9 mouse cellular contexts compared by ENCODE assay signal in the genomic region with DNA sequence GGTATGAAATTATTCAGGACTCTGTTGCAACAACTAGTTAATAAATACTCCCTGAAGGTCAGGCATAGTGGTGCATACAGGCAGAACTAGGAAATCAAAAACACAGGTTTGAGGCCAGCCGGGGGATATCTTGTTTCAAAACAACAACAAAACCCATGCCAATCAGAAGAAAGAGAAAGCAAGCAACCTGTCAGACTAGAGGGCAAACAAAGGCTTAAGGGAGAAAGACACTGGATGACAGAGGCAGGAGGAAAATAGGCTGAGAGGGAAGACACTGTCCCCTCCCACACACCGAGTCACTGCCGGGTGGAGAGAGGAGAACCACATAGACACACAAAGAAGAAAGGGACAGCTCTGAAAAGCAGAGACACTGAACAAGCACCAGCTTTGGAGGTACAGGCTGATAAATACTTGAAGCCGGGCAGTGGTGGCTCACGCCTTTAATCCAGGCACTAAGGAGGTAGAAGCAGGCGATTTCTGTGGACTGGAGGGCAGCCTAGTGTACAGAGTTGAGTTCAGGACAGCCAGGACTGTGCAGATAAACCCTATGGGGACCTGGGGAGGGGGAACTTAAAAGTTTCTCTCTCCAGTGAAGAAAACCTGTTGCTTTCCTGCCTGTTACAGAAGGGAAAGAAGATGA. TPM values are rescaled to one million over a fixed set of nuclear protein-coding genes. Genes with fewer than 3 reads are reported as not detected.
DNase-seq lines count a peak whose midpoint lies in the region; ATAC-seq and TF ChIP-seq lines count a peak whose summit lies in the region.
"Had no signal": no experiment of that assay in that cellular context is flagged by ENCODE, and none has a peak within 500 bp of the region (broad histone marks: within the 10 kb centered on the region; RNA-seq: fewer than 3 reads in every experiment).

No protein-coding gene starts in this region.

- no peak for TF ChIP-seq CTCF in lung, embryonic 14.5 days (IDR thresholded peaks at IDR 0.05; ENCODE audit: low read depth)
- TF ChIP-seq CTCF in kidney, postnatal 0 days (IDR thresholded peaks at IDR 0.05; ENCODE audit: low read depth) = no peak

- intact Hi-C loops in left cerebral cortex, postnatal 10 days (cut with DNase I) = no loop called here

- 79% methylated on average over 6 of the region's 6 CpGs for WGBS in lung, embryonic 14.5 days
- 82% methylated on average over 6 of the region's 6 CpGs for WGBS in forebrain, embryonic 13.5 days
- WGBS in kidney, postnatal 0 days = 69% methylated on average over 6 of the region's 6 CpGs
- 85% methylated on average over 6 of the region's 6 CpGs for WGBS in neural tube, embryonic 14.5 days

- peaks cover 49% of the 10 kb centered on the region for H3K36me3 ChIP-seq in lung, embryonic 14.5 days (ENCODE audit: insufficient read depth)
- H3K36me3 ChIP-seq in forebrain, embryonic 13.5 days (ENCODE audit: poor library complexity, severe bottlenecking) = peaks cover 40% of the 10 kb centered on the region
- H3K36me3 ChIP-seq in kidney, postnatal 0 days (ENCODE audit: insufficient read depth, low read length) = peaks cover 38% of the 10 kb centered on the region
- H3K36me3 ChIP-seq in neural tube, embryonic 14.5 days (ENCODE audit: control insufficient read depth, insufficient read depth, low read length) = peaks cover 31% of the 10 kb centered on the region

- no peaks in the 10 kb centered on the region for H3K9me3 ChIP-seq in lung, embryonic 14.5 days (ENCODE audit: low read depth, low read length)
- H3K9me3 ChIP-seq in forebrain, embryonic 13.5 days (replicated peaks) = no peaks in the 10 kb centered on the region
- H3K9me3 ChIP-seq in kidney, postnatal 0 days (replicated peaks; ENCODE audit: low read length) = no peaks in the 10 kb centered on the region
- H3K9me3 ChIP-seq in neural tube, embryonic 14.5 days (ENCODE audit: control insufficient read depth, low read length) = no peaks in the 10 kb centered on the region

- peak overlapping the region; percentile 69 for H3K4me3 ChIP-seq in lung, embryonic 14.5 days (ENCODE audit: low read depth, low read length)
- H3K4me3 ChIP-seq in forebrain, embryonic 13.5 days = peak overlapping the region; percentile 69
- peak overlapping the region; percentile 63 for H3K4me3 ChIP-seq in kidney, postnatal 0 days (replicated peaks; ENCODE audit: low read depth, low read length)
- H3K4me3 ChIP-seq in neural tube, embryonic 14.5 days (ENCODE audit: low read depth, low read length) = peak overlapping the region; percentile 62; the same call in 1 of the 2 replicates

- peaks cover 10% of the 10 kb centered on the region; the same call in 1 of the 2 replicates for H3K4me1 ChIP-seq in lung, embryonic 14.5 days (ENCODE audit: insufficient read depth)
- peaks cover 52% of the 10 kb centered on the region for H3K4me1 ChIP-seq in forebrain, embryonic 13.5 days
- H3K4me1 ChIP-seq in kidney, postnatal 0 days (replicated peaks; ENCODE audit: insufficient read depth, low read length) = peaks cover 13% of the 10 kb centered on the region
- H3K4me1 ChIP-seq in neural tube, embryonic 14.5 days (ENCODE audit: control insufficient read depth, insufficient read depth, low read length) = peaks cover 39% of the 10 kb centered on the region

- H3K27me3 ChIP-seq in lung, embryonic 14.5 days (ENCODE audit: insufficient read depth, low read length) = no peaks in the 10 kb centered on the region
- no peaks in the 10 kb centered on the region for H3K27me3 ChIP-seq in forebrain, embryonic 13.5 days
- no peaks in the 10 kb centered on the region for H3K27me3 ChIP-seq in kidney, postnatal 0 days (ENCODE audit: insufficient read depth, low read length)
- no peaks in the 10 kb centered on the region; the same call in 1 of the 2 replicates for H3K27me3 ChIP-seq in neural tube, embryonic 14.5 days (ENCODE audit: control insufficient read depth, insufficient read depth, low read length)

- peak overlapping the region; percentile 68 for H3K9ac ChIP-seq in lung, embryonic 14.5 days
- no peak overlapping the region for H3K9ac ChIP-seq in forebrain, embryonic 13.5 days
- H3K9ac ChIP-seq in kidney, postnatal 0 days (ENCODE audit: low read depth, low read length) = peak overlapping the region; percentile 72
- H3K9ac ChIP-seq in neural tube, embryonic 14.5 days (replicated peaks; ENCODE audit: low read depth, low read length) = no peak overlapping the region; the same call in 1 of the 2 replicates

- peak overlapping the region; percentile 92 for H3K4me2 ChIP-seq in lung, embryonic 14.5 days
- H3K4me2 ChIP-seq in forebrain, embryonic 13.5 days = peak overlapping the region; percentile 96
- H3K4me2 ChIP-seq in kidney, postnatal 0 days (ENCODE audit: low read length) = peak overlapping the region; percentile 63
- H3K4me2 ChIP-seq in neural tube, embryonic 14.5 days (ENCODE audit: low read depth, low read length) = peak overlapping the region; percentile 92

- ATAC-seq in lung, embryonic 14.5 days (ENCODE audit: insufficient read depth) = no peak
- ATAC-seq in forebrain, embryonic 13.5 days = no peak
- no peak for ATAC-seq in kidney, postnatal 0 days (replicated peaks; ENCODE audit: low FRiP score, low read depth)
- ATAC-seq in neural tube, embryonic 14.5 days (ENCODE audit: low read depth) = no peak

- DNase-seq in lung, embryonic 14.5 days = no peak
- DNase-seq in lung, adult 18-20 months = no peak
- no peak for DNase-seq in kidney, postnatal 0 days (ENCODE audit: low spot score)
- DNase-seq in T-cell, adult 2 months (ENCODE audit: low spot score) = no peak
- no peak for DNase-seq in left cerebral cortex, postnatal 10 days (ENCODE audit: extremely low spot score in 1 of 2, low spot score in 2 of 2)
- no peak for DNase-seq in layer of hippocampus, adult 9-11 months
- DNase-seq: adrenal gland, postnatal 14 days had no signal

- H3K27ac ChIP-seq in lung, embryonic 14.5 days (ENCODE audit: low read depth) = no peak overlapping the region
- H3K27ac ChIP-seq in forebrain, embryonic 13.5 days = no peak overlapping the region
- peak overlapping the region; percentile 83 for H3K27ac ChIP-seq in kidney, postnatal 0 days
- no peak overlapping the region for H3K27ac ChIP-seq in neural tube, embryonic 14.5 days (ENCODE audit: low read depth, low read length)

RNA-seq across cellular contexts. Expression of gene Rpl18, which starts 1.3 kb away (rescaled TPM):
- 1,245 and 1,303 TPM in 2 replicates for polyA plus RNA-seq in lung, embryonic 14.5 days (2014; fragmentation: Nextera tagmentation; extraction: Ambion mirVana)
- polyA plus RNA-seq in forebrain, embryonic 13.5 days (2015; fragmentation: Nextera tagmentation; extraction: Ambion mirVana) = 808 and 823 TPM in 2 replicates
- polyA plus RNA-seq in kidney, postnatal 0 days (2015; fragmentation: Nextera tagmentation; extraction: Ambion mirVana) = 1,049 and 1,142 TPM in 2 replicates
- polyA plus RNA-seq in neural tube, embryonic 14.5 days (2014; fragmentation: Nextera tagmentation; extraction: Ambion mirVana) = 603 and 609 TPM in 2 replicates
- 100 to 1,000 TPM; 437 to 456 TPM for total RNA-seq in left cerebral cortex, postnatal 10 days (2021)

RNA-seq across cellular contexts. Expression of gene Sphk2, which starts 3.8 kb away (rescaled TPM):
- 21.9 and 23.8 TPM in 2 replicates for polyA plus RNA-seq in lung, embryonic 14.5 days (2014; fragmentation: Nextera tagmentation; extraction: Ambion mirVana)
- 25.3 and 29.7 TPM in 2 replicates for polyA plus RNA-seq in forebrain, embryonic 13.5 days (2015; fragmentation: Nextera tagmentation; extraction: Ambion mirVana)
- polyA plus RNA-seq in kidney, postnatal 0 days (2015; fragmentation: Nextera tagmentation; extraction: Ambion mirVana) = 20.8 and 22.3 TPM in 2 replicates
- 15.6 and 19.1 TPM in 2 replicates for polyA plus RNA-seq in neural tube, embryonic 14.5 days (2014; fragmentation: Nextera tagmentation; extraction: Ambion mirVana)
- 10 to 100 TPM; 23.0 to 24.6 TPM for total RNA-seq in left cerebral cortex, postnatal 10 days (2021)

RNA-seq across cellular contexts. Expression of gene Fam83e, which starts 7.0 kb away (rescaled TPM):
- polyA plus RNA-seq in lung, embryonic 14.5 days (2014; fragmentation: Nextera tagmentation; extraction: Ambion mirVana) = 0.92 and 1.1 TPM in 2 replicates
- 1.3 TPM in 2 replicates for polyA plus RNA-seq in forebrain, embryonic 13.5 days (2015; fragmentation: Nextera tagmentation; extraction: Ambion mirVana)
- 0.23 and 0.28 TPM in 2 replicates for polyA plus RNA-seq in kidney, postnatal 0 days (2015; fragmentation: Nextera tagmentation; extraction: Ambion mirVana)
- 0.17 and 0.24 TPM in 2 replicates for polyA plus RNA-seq in neural tube, embryonic 14.5 days (2014; fragmentation: Nextera tagmentation; extraction: Ambion mirVana)
- total RNA-seq in left cerebral cortex, postnatal 10 days (2021) = under 1 TPM; 0.26 to 0.39 TPM

RNA-seq across cellular contexts. Expression of gene Dbp, which starts 9.1 kb away (rescaled TPM):
- 2.1 TPM in 2 replicates for polyA plus RNA-seq in lung, embryonic 14.5 days (2014; fragmentation: Nextera tagmentation; extraction: Ambion mirVana)
- polyA plus RNA-seq in forebrain, embryonic 13.5 days (2015; fragmentation: Nextera tagmentation; extraction: Ambion mirVana) = 2.5 and 3.0 TPM in 2 replicates
- polyA plus RNA-seq in kidney, postnatal 0 days (2015; fragmentation: Nextera tagmentation; extraction: Ambion mirVana) = 8.4 and 8.6 TPM in 2 replicates
- 2.5 and 2.6 TPM in 2 replicates for polyA plus RNA-seq in neural tube, embryonic 14.5 days (2014; fragmentation: Nextera tagmentation; extraction: Ambion mirVana)
- 10 to 100 TPM; 40.9 to 51.0 TPM for total RNA-seq in left cerebral cortex, postnatal 10 days (2021)

RNA-seq across cellular contexts. Expression of gene Spaca4, which starts 11.6 kb away (rescaled TPM):
- not detected in 2 replicates for polyA plus RNA-seq in lung, embryonic 14.5 days (2014; fragmentation: Nextera tagmentation; extraction: Ambion mirVana)
- polyA plus RNA-seq in forebrain, embryonic 13.5 days (2015; fragmentation: Nextera tagmentation; extraction: Ambion mirVana) = not detected in 2 replicates
- polyA plus RNA-seq in kidney, postnatal 0 days (2015; fragmentation: Nextera tagmentation; extraction: Ambion mirVana) = not detected in 2 replicates
- polyA plus RNA-seq in neural tube, embryonic 14.5 days (2014; fragmentation: Nextera tagmentation; extraction: Ambion mirVana) = not detected in 2 replicates
- not detected for total RNA-seq in left cerebral cortex, postnatal 10 days (2021)
- total RNA-seq: adrenal gland, postnatal 14 days had no signal

Comparison
In these comparisons a context has a peak if more than half of its experiments do, and no peak if none do; other contexts are left out.
1. H3K9ac ChIP-seq: peak in lung, embryonic 14.5 days (single experiment) and kidney, postnatal 0 days (single experiment); none in forebrain, embryonic 13.5 days (single experiment) and neural tube, embryonic 14.5 days (single experiment).
2. Peak in every context shown above with its lines, with median percentiles within 50 percentile points of each other: H3K4me2 ChIP-seq and H3K4me3 ChIP-seq.